Mouse (Mus musculus) 416B (cell line): ENCODE measurements around the gene Lrrc57.

Source experiments
- DNase-seq: peaks from one replicate; pipeline ENCODE4 v3.0.0; 2011; ENCODE audit warnings: low read depth

The Lrrc57 gene

DNA sequence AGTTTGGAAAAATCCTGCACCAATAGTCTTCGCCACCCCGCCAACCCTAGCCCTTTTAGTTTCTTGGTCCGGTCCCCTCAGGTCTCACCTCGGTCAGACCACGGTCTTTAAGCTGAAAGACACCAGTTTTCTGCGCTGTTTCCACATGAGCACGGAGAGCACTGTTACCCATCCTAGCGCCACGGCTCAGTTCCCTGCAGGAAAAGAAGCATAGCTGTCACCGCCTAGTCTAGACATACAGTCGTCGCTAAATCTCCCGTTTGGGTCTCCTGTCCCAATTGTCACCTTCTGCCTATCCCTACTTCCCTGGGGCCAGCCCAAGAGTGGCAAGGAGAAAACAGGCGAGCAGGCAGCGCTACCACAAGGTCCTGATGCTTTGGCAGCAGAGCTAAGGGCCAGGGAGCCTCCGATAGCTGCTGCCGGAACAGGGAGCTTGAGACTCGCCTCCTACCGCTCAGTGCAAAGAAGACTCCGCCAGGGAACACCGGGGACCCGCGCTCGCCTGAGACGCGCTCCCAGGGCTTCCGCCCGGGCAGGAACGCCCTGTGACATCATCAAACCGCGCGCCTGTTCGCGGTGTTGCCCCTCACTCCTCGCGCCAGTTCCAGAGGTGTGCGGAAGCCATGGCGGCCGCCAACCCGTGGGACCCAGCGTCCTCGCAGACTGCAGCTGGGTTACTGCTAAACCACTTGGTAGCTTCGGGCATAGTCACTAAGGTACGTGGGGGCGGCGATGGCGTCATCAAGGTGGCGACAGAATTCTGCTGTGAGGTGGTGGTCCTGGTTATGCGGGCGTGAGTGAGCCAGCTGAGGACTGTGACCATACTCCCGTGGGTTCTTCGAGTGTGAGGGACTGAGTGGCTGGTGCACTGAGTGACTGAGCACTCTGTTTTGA, at the start of gene Lrrc57, which contains the start of gene Haus2:
Gene Lrrc57 (minus strand): TSS at position 691 of the 894 bp plus-strand sequence.
Gene Haus2 (plus strand): TSS at position 554 of the 894 bp plus-strand sequence.
- DNase-seq = peak; percentile 92

DNA sequence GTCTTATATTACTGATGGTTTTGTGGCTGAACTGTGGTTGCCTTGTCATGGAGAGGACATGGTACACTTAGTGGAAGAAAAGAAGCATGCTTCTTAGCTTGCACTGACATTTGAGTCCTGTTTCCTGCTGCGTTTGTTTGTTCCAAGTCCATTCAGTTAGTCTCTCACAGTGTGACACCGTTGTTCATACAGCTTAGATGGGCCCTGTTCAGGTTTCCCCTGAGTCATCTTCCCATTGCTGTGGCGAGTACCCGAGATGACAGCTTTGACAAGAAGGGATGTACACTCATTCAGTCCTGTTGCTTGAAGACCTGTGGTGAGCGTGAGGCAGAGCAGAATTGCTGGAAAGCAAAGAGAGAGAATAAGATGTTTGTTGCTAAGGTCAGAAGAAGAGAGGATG, 49.2 kb upstream of the Lrrc57 start:
- peak; percentile 98 for DNase-seq

DNA sequence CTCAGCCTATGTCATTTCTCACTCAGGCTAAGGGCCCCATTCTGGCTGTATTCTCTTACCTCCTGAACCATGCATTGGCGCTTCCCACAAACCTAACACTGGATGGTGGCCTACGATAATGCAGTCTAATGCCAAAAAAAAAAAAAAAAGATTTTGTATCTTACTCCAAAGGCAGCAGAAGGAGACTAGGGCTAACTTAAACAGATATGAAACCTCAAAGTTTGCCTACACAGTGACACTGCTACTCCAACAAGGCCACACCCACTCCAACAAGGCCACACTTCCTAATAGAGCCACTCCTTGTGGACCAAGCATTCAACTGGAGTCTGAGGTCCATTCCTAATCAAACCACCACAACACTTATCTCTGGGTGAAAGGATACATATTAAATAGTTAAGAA, 47.4 kb upstream of the Lrrc57 start:
- peak; percentile 78 for DNase-seq

DNA sequence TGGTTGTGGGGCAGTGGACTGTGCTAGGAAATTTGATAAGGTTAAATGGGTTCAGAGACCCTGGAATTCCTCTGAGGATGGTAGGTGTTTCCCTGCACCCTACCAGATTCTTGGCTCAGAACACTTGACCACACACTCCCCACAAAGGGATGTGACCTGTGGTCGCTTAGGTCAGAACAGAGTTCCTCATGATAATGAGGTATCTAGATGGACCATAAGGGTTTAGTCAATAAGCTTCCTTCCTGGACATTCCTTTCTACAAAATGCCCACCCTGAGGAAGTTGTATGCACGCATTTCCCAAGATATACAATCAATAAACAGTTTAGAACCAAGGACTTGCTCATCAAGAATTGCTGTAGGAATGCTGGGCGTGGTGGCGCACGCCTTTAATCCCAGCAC, 46.6 kb upstream of the Lrrc57 start:
- DNase-seq = peak; percentile 75

DNA sequence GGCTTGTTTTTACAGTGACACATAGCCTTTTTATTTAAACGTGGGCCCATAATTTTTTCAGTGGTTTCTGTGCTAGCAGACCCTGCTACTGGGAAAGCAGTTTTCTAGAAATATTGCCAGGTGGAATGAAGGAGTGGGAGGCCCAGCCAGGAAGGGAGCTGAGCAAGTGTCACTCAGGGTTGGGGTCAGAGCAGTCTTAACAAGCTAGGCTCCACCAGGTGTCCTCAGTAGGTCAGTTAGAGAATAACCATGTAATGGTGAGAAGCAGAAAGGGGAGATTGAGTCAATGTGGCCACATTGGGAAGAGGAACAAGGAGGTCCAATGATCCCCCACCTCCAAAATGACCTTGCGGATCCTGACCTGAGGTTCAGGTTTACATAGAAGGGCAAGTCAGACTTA, 45.4 kb upstream of the Lrrc57 start:
- no peak for DNase-seq

DNA sequence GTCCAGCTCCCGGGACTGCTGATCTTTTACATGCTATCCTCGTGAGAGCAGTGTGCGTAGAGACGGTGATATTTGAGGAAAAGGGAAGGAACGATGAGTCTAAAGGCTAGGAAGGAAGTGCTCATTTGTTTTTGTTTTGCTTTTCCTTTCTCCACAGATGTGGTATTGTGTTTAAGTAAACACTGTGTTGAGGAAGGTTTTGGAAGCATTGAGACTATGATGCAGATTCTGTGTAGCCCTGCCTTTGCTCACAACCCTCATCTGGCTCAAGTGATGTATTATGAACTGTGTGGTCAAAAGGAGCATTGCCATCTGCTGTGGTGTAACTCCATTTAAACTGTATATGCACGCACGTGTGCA, 43.6 kb upstream of the Lrrc57 start:
- DNase-seq = no peak

DNA sequence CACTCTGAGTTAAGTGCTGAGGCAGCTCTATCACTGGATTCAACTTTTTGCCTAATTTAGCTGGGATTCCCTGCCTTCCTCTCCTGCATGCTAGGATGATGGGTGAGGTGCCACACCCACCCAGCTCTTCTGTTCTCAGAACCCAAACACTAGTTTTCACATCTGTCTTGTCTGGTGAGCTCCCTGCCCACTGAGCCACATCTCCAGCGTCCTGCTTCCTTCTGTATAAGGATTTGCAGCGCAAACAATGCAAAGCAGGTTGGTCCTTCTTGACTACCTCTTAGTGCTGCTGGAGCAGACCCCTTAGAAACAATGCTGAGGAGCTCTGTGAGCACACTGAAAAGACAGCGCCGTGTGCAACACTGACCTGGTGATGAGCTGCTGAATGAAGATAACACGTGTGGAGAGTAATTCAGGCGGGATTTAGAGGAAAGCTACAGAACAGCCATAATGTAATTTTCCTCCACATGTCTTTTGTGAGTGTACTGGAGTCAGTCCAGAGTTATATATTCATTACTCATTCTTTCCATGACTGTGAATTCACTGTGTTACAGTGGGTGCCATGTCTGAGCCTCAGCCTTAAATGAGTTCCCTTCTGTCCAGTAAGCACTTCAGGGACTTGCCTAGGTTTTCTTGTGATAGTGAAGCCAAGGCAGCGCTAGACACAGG, 43.1 kb upstream of the Lrrc57 start:
- peak; percentile 50 for DNase-seq

DNA sequence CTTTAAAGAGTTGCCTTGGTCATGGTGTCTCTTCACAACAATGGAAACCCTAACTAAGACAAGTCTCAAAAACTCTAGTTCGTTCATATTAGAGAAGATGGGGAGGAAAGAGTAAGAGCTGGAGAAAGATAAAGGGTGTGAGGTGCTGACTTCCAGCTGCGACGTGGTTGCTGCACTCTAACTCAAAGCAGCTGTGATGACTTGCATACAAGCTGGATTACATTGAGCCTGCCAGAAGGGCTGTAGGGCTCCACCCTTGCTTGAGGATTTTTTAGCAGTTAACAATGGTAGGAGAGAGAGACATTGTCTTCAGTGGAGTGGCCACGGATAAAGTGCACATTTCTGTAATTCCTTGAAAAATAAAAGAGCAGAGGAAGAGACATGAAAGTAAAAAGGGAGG, 37.5 kb upstream of the Lrrc57 start:
- no peak for DNase-seq

DNA sequence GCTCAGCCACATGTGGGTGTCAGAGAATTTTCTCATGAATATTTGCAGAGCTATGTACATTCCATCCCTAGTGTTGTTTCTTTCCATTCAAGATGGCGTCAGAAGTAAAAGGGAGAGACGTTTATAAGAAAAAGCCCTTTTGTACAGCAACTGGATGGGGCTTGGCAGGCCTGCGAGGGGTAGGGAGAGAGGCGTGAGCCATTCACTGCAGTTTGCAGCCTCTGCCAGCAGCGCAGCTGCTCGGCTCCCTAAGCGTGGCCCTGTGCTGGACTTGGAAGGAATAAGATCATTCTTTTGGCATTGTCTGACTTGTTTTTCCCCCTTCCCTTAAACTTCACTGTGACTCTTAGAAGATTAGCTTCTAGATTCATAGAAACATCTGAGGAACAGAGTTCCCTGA, 34.5 kb upstream of the Lrrc57 start:
- DNase-seq = no peak

DNA sequence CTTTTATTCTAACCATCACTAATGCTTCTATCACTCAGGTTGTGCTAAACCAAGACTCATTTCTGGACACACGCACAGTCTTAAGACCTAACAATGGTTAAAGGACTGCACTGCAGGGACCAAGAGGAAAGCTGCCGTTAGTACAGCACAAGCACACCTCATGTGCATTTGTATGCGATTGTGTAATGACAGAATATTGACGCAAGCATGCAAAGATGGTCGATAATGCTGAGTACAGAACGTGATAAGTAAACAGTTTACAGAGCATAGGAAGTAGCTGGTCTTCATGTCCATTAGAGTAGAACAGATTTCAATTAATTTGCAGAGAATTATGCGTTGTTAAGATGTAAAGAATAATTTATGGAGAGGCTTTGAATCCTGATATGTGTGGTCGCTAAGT, 31.5 kb upstream of the Lrrc57 start:
- no peak for DNase-seq

DNA sequence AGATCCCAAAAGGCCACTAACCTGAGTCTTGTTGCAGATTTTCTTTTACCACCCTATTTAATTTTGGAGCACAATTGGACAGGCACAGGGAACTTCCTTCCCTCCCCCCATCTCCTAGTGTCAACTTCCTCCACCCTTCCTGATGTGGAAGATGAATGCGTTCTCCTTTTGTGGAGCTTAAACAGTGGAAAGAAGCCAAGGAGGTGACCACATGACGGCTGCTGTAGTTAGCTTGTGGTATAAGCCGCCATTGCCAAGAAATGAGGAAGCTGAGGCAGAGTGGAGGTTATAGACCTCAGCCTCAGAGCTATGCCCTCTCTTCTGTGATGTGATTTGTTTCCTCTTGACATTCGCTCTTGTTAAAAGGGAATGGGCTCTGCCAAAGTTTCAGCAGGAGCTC, 22.6 kb upstream of the Lrrc57 start:
- DNase-seq = peak; percentile 94

DNA sequence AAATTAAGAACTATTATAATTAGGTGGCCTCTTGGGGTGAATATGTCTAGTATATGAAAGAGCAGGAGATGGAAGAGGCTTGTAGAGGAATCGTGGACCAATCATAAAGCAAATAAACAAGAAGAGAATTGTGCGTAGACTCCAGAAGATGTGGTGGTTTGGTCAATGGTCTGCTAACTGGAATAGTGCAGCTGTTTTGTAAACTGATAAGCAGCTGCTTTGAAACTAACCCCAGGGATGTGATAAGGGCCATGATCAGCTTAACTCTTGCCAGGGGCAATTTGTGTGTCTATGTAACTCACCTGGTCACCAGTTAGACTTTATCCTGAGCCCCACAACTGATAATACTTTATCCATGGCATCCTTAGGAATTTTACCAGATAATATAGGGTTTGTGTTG, 22.2 kb upstream of the Lrrc57 start:
- DNase-seq = peak; percentile 84

DNA sequence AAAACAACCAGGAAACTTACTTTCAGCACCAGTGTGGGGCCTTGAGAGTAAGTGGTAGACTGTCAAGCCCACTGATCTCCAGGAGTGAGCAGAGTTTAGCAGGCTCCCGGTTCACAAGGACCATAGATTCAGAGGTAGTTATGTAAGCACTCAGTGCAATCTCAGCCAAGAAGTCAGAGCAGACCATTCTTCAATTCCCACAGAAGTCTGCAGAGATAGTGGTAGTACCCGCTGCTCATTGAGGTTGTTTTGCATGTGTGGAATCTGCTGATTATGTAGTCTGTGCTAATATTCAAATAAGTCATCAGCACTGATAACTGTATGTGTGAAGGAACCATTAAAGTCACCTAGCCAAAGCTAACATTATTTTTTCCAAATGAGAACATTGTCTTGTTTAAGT, 21.3 kb upstream of the Lrrc57 start:
- peak; percentile 24 for DNase-seq

DNA sequence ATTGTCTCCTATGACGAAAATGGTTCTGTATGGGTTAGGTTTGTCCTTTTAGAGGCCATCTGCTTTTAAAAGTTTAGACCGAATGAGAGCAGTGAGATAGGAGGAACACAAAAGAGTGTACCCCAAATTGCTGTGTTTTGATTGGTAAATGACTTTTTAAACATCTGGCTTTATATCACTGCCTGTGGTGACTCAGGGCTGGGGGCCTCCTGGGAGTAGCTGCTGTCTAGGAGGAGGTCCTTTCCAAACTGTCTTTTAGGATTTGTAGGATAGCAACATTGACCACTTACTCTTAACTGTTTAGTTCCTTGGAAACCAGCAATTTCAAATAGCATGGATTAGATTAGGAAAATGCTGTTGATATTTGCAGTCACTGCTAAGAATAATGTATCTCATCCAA, 20.9 kb upstream of the Lrrc57 start:
- no peak for DNase-seq

DNA sequence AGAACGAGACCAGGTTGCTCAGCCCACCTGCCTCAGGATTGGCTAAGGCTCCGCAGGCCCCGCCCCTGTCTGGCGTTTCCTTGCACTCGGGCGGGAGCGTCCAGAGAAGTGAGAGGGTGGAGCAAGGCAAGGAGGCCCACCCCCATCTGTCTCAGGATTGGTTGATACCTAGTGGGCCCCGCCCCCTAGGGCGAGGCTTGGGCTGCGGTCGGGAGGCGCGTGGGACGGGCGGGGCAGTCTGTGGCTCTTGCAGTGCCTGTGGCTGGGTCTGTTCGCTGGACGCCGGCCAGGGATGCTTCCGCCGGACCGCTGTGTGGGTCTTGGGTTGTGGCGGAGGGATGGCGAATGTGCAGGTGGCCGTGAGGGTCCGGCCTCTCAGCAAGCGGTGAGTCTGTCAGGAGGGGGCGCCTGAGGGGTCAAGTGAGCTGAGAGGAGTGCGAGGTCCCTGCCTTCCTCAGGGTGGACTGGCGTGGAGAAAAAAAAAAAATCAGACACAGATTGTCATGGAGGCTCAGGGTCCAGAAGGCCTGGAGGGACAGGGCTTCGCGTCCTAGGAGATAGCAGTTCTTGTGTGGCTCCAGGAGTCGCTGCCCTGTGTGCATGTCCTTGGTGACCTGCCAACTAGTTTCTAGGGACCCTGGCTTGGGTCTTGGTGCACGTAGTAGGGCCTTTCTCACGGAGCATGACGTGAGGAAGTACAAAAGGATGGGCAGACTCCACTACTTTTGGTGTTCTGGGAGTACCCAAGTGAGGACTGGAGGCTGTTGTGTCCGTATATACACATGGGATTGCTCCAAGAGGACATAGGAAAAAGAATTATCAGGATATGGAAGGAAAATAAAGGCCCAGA, 19.8 kb upstream of the Lrrc57 start, which contains the start of gene Stard9:
Gene Stard9 (plus strand): TSS at position 236 of the 850 bp plus-strand sequence.
- DNase-seq = peak; percentile 99

DNA sequence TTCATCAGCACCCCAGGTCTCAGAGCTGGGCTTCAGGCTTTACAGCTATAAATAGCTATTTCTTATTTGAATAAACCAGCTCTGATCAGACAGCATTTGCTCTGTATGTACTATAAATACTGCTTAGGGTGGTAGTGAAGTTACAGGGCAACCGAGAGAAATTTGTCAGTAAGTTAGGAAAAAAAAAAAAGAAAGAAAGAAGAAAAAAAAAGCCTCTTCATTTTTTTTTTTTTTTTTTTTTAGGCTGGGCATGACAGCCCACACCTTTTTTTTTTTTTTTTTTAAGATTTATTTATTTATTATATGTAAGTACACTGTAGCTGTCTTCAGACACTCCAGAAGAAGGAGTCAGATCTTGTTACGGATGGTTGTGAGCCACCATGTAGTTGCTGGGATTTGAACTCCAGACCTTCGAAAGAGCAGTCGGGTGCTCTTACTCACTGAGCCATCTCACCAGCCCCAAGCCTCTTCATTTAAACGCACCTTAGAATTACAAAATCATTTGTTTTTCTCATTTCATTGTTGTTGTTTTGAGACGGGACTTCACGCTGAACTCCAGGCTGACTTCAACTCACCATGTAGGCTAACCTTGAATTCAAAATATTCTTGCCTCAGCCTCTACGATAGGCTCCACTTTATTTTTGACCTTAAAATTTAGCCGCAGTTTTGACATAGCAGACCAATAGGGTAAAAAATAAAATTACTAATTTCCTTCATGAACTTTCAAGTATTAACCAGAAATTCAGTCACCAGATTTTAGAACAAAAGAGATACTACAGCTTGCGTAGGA, 19.0 kb upstream of the Lrrc57 start:
- no peak for DNase-seq

DNA sequence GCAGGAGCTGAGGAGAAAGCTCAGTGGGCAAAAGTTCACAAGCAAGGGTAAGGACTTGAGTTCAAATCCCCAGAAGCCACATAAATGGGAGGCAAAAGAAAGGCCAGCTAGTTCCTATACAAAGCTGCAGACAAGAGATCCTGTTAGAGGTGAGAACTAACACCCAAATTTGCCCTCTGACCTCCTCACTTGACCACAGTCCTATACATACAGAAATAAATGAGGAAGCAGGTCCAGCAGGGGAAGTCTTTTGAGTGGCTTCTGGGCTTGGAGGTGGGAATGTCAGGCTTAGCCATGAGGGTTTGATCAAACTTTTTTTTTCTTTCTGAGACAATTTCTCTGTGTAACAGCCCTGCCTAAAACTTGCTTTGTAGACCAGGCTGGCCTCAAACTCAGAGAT, 13.6 kb upstream of the Lrrc57 start:
- DNase-seq = peak; percentile 51

DNA sequence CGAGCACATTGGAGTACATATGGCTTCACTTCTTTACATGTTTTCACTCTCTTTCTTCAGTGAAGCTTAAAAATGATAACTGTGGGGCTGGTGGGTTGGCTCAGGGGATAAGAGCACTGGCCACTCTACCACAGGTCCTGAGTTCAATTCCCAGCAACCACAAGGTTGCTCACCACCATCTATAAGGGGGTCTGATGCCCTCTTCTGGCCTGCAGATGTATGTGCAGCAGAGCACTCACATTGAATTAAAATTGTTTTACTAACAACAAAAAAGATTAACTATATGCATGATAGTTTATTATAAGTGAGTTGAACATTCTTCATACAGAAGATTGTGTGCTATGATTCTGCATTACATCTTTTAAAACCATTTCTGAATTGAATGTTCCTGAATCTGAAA, 10.2 kb upstream of the Lrrc57 start:
- DNase-seq = no peak

DNA sequence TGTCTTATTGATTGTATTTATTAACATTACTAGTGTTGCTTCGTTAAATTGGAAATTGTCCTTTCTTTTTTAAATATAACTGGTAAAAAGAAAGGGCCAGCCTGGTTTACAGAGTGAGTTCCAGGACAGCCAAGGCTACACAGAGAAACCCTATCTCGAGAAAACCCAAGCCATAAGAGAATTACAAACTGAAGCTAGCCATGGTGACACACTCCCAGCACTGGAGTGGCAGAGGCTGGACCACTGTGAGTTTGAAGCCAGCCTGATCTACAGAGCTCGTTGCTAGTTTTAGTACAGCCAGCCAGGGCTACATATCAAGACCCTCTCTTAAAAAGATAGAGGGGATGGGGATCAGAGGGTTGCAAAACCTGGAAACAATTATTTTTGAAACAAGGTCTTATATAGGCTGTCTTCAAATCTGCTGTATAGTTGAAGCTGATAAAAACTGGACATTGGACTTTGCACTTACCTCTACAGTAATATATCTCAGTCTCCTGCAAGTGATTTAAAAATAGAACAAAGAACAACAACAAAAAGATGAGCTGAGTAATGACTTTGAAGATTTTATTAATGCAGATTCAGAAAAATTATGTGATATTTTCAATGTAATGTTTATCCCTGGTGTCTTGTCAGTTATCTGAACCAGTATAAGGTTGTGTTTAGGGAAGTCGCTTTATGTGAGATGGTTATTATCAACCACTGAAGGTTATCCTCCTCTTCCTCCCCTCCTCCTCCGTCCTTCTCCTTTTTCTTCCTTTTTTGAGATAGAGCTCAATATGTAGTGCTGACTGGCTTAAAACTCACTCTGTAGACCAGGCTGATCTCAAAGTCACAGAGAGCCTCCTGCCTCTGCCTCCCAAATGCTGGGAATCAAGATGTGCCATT, 7.2 kb upstream of the Lrrc57 start:
- DNase-seq = no peak

DNA sequence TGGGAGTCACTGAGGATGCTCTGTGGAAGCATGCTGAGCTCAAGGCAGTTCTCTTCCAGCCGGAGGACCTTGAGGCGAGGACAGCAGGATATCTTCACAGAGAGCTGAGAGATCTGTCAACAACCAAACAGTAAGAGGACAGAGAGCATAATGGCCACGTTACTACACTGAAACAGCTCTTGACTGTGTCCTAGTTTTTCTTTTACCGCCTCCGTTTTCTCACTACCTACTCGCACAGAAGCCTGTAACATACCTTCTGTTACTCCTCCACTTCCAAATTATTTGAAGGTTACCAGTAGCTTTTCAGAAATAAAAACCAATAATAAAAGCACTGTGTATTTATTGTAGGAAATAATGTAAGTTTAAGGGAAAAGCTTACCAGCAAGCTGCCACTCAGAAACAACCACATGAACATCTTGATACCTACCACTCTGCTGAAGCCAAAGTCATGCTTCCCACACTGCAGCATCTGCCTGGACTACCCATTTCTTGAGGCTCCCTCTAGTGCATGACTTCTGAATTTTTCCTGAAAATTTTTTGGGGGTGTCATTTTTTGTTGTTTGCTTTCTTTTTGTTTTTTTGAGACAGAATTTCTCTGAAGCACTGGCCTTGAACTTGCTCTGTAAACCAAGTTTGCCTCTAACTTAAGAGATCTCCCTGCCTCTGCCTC, 3.2 kb downstream of the Lrrc57 start:
- peak; percentile 60 for DNase-seq
